Mouse (Mus musculus) E14TG2a.4 (cell line): Measurements from ENCODE around the gene Pygo1.
A peak's percentile ranks its signal among the peaks of the same experiment; 100 is the strongest.

ENCODE experiments used
- H3K27me3 ChIP-seq: 2 replicates; pipeline ENCODE4 v1.6.1; 2014; ENCODE audit warnings: low read length, control low read depth; ENCODE audit not compliant: insufficient read depth
- H3K36me3 ChIP-seq: 2 replicates; pipeline ENCODE4 v1.6.1; 2014; ENCODE audit warnings: low read length, control low read depth; ENCODE audit not compliant: insufficient read depth
- H3K4me1 ChIP-seq: replicated peaks from 2 replicates; pipeline ENCODE4 v1.6.1; 2014; ENCODE audit warnings: low read depth, low read length, control low read depth
- H3K4me3 ChIP-seq: replicated peaks from 2 replicates; pipeline ENCODE4 v1.5.1; 2014; ENCODE audit warnings: mild to moderate bottlenecking, low read length
- H3K9me3 ChIP-seq: 2 replicates; pipeline ENCODE4 v1.6.1; 2014; ENCODE audit warnings: low read length, control low read depth
- CTCF ChIP-seq: conservative IDR thresholded peaks from 2 replicates; pipeline ENCODE4 v1.5.1; 2014; ENCODE audit warnings: low read length
- NANOG ChIP-seq: IDR thresholded peaks from 2 replicates; pipeline ENCODE4 v1.6.1; 2014; ENCODE audit warnings: borderline replicate concordance, low read length, mixed read lengths
- POU5F1 ChIP-seq: IDR thresholded peaks from 2 replicates; pipeline ENCODE4 v1.6.1; 2014; ENCODE audit warnings: low read length, borderline replicate concordance

The Pygo1 gene

DNA sequence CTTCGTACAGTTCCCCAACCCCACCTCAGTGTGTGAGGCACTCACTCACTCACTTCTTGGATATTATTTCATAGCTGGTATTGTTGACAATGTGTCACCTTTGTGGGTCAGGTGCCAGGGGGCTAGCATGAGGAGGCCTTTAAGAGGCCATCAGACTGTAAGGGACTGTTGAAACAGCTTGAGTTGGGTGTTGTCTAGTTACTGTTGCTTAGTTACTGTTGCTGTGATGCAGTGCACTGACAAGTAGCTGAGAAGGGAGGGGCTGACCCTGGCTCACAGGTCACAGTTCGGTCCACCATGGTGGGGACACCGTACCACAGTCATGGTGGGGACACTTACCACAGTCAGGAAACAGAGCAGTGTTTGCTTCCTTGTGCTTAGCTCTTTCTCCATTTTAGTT is 2.4 kb upstream of the Pygo1 start:
- peaks cover 12% of the 10 kb centered on the region for H3K9me3 ChIP-seq
- H3K4me1 ChIP-seq, result peaks cover 19% of the 10 kb centered on the region
- TF ChIP-seq NANOG (no peak), POU5F1 (no peak), CTCF (no peak)
- no peaks in the 10 kb centered on the region for H3K36me3 ChIP-seq
- H3K27me3 ChIP-seq, result peaks cover 50% of the 10 kb centered on the region
- H3K4me3 ChIP-seq, result no peak overlapping the region

GRCm38 (mm10) chr9:72925935-72926258 is 452 bp downstream of the Pygo1 start:
- Histone ChIP-seq H3K27me3 (peaks cover 60% of the 10 kb centered on the region), H3K36me3 (no peaks in the 10 kb centered on the region), H3K9me3 (peaks cover 6% of the 10 kb centered on the region), H3K4me3 (peak overlapping the region; percentile 85), H3K4me1 (peaks cover 22% of the 10 kb centered on the region)
- TF ChIP-seq NANOG (no peak), POU5F1 (no peak), CTCF (no peak)

- H3K9me3 ChIP-seq, result no peaks in the 10 kb centered on the region
- H3K4me3 ChIP-seq, result no peak overlapping the region
- H3K4me1 ChIP-seq, result peaks cover 22% of the 10 kb centered on the region
- peaks cover 28% of the 10 kb centered on the region for H3K27me3 ChIP-seq
- no peaks in the 10 kb centered on the region for H3K36me3 ChIP-seq
- TF ChIP-seq POU5F1 (no peak), CTCF (no peak), NANOG (no peak)
Measured at GRCm38 (mm10) chr9:72931166-72931790, 5.8 kb downstream of the Pygo1 start.

DNA sequence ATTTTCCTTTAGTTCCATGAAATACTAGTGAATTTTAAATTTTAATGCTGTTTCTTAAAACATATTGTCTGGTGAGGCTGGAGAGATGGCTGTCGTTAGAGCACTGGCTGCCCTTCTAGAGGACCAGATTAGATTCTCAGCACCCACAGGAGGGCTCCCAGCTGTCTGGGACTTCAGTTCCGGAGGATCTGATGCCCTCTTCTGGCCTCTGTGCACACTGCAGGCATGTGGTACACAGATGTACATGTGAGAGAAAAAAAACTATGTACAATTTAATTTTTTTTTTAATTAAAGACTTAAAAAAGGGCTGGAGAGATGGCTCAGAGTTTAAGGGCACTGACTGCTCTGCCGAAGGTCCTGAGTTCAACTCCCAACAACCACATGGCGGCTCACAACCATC is 9.9 kb downstream of the Pygo1 start:
- no peaks in the 10 kb centered on the region; the same call in 1 of the 2 replicates for H3K9me3 ChIP-seq
- H3K4me3 ChIP-seq, result no peak overlapping the region
- no peaks in the 10 kb centered on the region for H3K36me3 ChIP-seq
- TF ChIP-seq NANOG (no peak), POU5F1 (no peak), CTCF (peak; percentile 54)
- H3K4me1 ChIP-seq, result peaks cover 12% of the 10 kb centered on the region
- H3K27me3 ChIP-seq, result no peaks in the 10 kb centered on the region

DNA sequence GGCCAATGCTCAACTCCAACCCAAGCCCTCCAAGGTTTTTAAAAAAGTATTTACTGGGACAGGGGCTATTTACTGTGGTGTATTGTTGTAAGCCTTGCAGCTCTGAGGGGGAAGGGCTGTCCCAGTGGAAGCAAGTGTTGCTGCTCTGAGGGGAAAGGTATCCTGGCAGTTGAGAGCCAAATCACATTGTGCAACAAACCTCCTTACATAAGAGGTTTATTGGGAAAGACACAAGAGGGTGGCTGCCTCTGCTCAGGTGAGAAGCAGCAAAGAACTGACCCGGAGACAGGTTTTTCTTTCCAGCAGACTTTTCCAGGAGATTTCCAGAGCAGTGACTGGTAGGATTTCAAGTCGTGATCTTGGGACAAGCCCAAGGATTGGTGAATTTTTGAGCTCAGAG is 10.9 kb downstream of the Pygo1 start:
- Histone ChIP-seq H3K27me3 (no peaks in the 10 kb centered on the region), H3K4me1 (peaks cover 5% of the 10 kb centered on the region), H3K36me3 (no peaks in the 10 kb centered on the region), H3K9me3 (no peaks in the 10 kb centered on the region; the same call in 1 of the 2 replicates), H3K4me3 (no peak overlapping the region)
- no peak for TF ChIP-seq NANOG

DNA sequence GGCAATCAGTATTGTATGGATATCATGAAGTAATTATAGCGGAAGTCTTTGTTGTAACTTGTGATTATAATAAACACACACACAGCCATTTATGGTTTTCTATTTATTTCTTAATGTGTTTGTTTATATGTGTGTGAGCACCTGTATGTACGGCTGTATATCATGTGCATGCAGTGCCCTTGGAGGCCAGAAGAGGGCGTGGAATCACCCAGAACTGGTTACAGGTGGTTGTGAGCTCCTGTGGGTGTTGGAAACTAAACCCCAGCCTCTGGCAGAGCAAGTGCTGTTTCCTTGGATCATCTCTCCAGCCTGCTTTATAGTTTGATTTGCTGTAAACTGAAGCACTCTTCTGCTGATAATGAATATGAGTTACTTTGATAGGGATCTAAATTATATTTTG is 18.0 kb downstream of the Pygo1 start:
- Histone ChIP-seq H3K9me3 (no peaks in the 10 kb centered on the region; the same call in 1 of the 2 replicates), H3K4me1 (peaks cover 18% of the 10 kb centered on the region), H3K4me3 (no peak overlapping the region), H3K36me3 (no peaks in the 10 kb centered on the region), H3K27me3 (peaks cover 15% of the 10 kb centered on the region)
- TF ChIP-seq NANOG (no peak), POU5F1 (no peak), CTCF (peak; percentile 86)

DNA sequence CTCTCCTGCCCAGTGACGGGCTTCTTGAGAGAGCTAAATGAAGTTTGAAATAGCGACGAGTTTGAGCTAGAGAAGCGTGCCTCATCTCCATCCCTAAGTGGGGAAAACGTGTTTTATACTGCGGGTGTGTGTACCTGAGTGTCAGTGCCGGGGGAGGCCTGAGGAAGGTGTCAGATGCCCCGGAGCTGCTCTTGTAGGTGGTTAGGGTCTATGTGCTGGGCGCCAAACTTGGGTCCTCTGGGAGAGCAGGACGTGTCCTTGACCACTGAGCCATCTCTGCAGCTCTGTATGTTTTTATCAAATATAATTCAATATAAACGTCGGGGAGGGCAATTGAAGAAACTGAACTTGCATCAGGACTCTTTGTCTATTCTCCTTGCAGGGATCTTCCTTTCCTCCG is 18.8 kb downstream of the Pygo1 start:
- TF ChIP-seq NANOG (no peak), POU5F1 (no peak), CTCF (no peak)
- Histone ChIP-seq H3K27me3 (peaks cover 15% of the 10 kb centered on the region), H3K36me3 (no peaks in the 10 kb centered on the region), H3K4me3 (peak overlapping the region; percentile 45; the same call in 1 of the 2 replicates), H3K9me3 (no peaks in the 10 kb centered on the region), H3K4me1 (peaks cover 18% of the 10 kb centered on the region)

DNA sequence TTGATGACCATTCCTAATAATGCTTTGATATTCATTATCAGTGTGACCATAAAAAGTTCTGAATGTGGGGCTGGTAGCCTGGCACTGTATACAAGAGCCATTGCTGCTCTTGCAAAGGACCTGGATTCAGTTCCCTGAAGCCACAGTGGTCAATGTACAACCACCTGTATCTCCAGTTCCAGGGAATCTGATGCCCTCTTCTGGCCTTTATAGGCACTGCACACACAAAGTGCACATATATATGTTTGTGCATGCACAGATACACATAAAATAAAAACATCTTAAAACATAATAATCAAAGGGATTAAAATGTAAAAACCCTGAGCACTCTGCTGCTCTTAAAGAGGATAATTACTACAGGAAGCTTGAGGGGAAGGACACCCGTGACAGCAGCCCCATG is 21.6 kb downstream of the Pygo1 start:
- H3K4me1 ChIP-seq, result peaks cover 15% of the 10 kb centered on the region
- H3K9me3 ChIP-seq, result no peaks in the 10 kb centered on the region
- H3K4me3 ChIP-seq, result no peak overlapping the region
- TF ChIP-seq NANOG, result no peak
- peak; percentile 89 for TF ChIP-seq CTCF
- TF ChIP-seq POU5F1, result no peak
- no peaks in the 10 kb centered on the region for H3K36me3 ChIP-seq
- peaks cover 15% of the 10 kb centered on the region for H3K27me3 ChIP-seq

DNA sequence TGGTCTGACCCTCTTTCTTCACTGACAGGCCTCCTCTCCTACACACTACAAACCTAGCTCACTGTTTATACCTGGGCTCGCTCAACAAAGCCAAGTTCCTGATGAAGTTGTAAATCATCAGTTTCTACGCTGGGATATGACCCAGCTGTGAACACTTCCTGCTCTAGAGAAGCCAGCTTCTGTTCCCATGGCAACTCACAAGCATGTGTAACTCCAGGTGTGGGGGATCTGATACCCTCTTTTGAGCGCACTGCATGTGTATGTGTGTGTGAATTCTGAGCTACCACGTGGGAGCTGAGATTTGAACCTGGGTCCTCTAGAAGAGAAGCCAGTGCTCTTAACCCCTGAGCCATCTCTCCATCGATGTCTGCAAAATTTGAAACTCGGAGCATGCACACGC is 24.1 kb downstream of the Pygo1 start:
- H3K9me3 ChIP-seq, result no peaks in the 10 kb centered on the region
- H3K4me1 ChIP-seq, result peaks cover 11% of the 10 kb centered on the region
- H3K27me3 ChIP-seq, result peaks cover 10% of the 10 kb centered on the region
- no peaks in the 10 kb centered on the region for H3K36me3 ChIP-seq
- H3K4me3 ChIP-seq, result no peak overlapping the region
- TF ChIP-seq POU5F1 (no peak), CTCF (no peak), NANOG (no peak)
